Mouse (Mus musculus): ENCODE results near the gene Stx16.

The Stx16 gene

DNA sequence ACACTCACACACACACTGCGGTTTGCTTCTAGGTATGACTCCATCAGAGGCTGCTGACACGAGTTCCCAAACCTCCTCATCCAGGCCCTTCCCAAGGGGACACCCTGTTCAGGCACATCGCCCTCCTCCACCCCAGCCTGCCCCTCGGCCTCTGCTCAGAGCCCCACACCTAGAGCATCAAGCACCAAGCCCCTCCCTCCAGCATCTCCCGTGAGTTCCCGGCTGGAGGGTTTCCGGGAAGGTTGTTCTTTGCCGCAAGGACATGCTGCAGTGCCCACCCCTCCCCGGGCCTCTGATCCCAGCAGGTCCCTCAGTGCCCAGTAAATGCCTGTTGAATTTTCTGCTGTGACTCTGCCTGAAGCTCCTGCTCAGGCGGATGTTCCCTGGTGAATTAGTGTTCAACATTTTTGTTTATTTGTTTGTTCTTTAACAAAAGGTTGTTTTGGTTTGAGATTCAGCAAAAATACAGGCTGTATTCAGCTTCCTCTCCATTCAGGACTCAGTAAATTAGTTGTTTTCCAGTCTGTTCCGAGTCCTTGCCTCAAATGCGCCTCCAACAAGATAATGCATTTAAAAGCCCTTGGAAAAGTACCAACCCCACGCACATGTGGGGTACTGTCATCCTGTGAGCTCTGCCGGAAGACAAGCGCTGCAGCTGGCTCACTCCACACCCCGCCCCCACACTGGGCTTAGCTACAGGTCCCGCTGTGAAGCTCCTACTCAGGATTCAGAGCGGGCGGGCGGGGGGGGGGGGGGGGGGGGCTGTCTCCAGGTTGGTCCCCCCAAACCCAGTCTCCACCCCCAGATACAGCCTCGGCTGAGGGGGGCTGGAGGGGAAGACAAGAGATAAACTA is 50.6 kb downstream of the Stx16 start:
- DNase-seq (ENCODE audit: low spot score in 2 of 2) = no peak

- DNase-seq (ENCODE audit: low spot score in 2 of 2) = no peak
Measured at GRCm38 (mm10) chr2:174127376-174127713, 51.2 kb downstream of the Stx16 start.

GRCm38 (mm10) chr2:174128926-174129325 is 52.8 kb downstream of the Stx16 start:
- DNase-seq (ENCODE audit: low spot score in 2 of 2) = no peak

DNA sequence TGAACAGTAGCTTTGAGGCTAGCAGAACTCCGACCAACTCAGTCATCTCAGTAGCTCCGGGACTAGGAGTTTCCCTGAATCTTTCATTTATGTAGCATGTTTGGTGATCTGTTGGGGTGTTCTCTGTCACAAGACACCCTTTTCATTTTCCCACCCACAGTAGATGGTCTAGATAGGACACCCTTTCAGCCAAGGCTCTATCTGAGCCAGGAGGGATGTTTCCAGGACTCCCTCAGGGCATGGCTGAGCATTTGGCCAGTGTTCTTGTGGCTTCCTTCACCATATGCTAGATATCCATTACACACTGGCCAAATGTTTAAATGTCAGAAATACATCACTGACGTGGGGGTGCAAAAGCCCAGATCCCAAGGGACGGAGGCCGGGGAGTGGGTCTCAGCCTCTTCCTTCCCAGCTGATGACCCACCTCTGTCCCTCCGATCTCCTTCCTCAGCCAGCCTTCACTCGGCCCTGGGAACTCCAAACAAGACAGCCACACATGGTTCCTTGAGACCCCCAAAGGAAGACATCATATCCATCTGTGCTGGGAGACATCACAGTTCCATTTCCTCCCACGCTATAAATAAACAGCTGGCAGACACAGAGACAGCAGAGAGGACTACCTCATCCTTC is 54.5 kb downstream of the Stx16 start:
- DNase-seq (ENCODE audit: low spot score in 2 of 2) = no peak

- DNase-seq (ENCODE audit: low spot score in 2 of 2) = no peak
Measured at GRCm38 (mm10) chr2:174132413-174132969, 56.4 kb downstream of the Stx16 start.

All from natural killer cell, adult 2 months (primary cell).